Mouse (Mus musculus): ENCODE data around the gene Cdh24.
A peak's percentile ranks its signal among the peaks of the same experiment; 100 is the strongest.
"Not testable (repeated sequence)": the region's sequence is repeated elsewhere in the genome, so short reads cannot be mapped to it uniquely, and the experiment has no call there.

Cdh24 gene

DNA sequence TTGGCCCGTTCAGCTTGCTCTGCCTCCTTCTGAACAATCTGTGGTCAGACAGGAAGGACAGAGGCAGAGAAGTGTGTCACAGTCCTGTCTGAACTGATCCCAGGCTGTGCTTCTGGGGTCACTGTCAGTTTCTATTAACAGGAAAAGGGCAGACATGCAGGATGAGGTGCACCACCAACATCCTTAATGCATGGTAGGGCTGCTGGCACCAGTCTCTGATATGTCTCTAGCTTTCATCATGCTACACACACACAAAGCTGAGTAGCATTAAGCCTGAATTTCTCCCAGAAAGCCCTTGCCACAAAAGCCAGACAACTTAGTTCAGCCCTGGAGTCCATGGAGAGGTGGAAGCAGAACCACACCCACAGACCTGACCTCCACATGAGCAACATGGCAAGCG, 1.8 kb upstream of the Cdh24 start:
- DNase-seq (ENCODE audit: low spot score in 2 of 2) = no peak

DNA sequence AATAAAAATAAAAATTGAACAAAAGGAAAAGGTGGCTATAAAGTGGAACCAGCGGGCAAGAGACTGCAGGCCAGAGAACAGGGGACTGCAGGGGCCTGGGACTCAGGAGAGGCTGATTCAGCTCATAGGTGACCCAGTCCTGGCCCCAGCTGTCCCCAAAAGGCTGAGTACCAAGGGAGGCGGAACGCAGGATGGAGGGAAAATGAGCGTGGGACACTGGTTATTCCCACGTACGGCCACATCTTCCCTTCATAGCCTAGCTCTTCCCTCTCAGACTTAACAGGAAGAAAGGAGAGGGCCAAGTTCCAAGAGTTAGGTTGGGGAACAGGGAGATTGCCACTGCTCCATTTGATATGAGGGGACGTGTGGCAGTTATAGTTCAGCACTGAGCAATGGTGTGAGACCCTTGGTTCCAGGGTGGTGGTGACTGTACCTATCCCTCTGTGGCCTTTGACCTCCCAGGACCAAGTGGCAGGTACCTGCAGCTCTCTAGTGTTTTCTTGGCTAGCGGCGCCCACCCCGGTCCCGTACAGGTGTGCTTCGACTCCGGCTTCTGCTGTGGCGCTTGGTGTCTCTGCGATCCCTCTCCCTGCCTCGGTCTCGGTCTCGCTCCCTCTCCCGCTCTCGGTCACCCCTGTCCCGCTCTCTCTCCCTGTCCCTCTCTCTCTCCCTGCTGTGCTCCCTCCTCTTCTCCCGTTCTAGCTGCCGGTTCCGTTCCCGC, 1.2 kb upstream of the Cdh24 start:
- no peak for DNase-seq (ENCODE audit: low spot score in 2 of 2)

DNA sequence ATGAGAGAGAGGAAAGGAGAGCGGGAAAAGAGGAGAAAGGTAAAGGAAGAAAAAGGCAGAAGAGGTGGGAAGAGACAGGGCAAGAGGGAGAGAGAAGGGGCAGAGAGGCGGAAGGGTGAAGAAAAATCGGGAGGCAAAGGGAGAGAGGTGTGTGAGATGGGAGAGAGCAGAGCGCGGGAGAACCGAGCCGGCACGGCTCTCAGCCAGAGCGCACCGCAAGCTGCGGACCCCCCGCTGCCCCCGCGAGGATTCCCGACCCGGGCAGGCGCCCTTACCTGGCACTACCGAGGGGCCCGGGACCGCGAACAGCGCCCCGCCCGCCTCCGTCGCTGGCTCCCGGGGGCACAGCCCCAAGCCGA, 239 bp downstream of the Cdh24 start, which contains the start of gene Gm17606:
Gene Gm17606 (plus strand): TSS at position 7 of the 359 bp plus-strand sequence.
- no peak for DNase-seq (ENCODE audit: low spot score in 2 of 2)

DNA sequence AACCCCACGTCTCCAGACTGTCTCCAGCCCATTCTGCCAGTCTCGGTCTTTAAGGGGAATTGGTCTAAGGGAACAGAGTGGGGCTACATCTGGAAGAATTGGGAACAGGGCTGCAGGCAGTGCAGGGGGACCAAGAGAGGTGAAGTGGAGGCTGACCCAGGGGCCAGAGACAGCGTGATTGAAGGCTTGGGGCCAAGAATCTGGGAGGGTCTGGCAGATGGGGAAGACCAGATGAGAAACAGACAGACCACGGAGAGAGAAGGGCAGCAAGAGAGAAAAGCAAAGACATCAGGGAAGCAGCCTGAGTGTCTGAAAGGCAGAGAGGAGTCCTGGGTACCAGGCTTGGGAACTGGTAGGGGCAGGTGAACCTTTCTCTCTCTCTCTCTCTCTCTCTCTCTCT, 1.0 kb downstream of the Cdh24 start:
- DNase-seq (ENCODE audit: low spot score in 2 of 2) = no peak

DNA sequence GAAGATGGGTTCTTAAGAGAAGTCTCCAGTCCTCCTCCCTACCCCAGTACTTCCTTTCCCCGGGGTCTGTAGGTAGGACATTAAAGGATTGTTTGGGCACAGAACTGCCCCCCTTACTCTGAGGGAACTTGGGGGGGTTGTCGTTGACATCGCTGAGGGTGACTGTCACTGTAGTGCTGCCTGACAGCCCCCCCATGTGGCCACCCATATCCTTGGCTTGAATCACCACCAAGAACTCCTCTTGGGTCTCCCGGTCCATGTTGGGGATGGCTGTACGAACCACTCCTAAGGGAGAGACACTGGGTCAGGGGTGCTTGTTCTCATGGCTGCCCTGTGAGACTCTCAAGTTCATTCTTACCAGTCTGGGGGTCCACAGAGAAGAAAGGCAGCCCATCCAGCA, 3.0 kb downstream of the Cdh24 start:
- DNase-seq (ENCODE audit: low spot score in 2 of 2) = no peak

DNA sequence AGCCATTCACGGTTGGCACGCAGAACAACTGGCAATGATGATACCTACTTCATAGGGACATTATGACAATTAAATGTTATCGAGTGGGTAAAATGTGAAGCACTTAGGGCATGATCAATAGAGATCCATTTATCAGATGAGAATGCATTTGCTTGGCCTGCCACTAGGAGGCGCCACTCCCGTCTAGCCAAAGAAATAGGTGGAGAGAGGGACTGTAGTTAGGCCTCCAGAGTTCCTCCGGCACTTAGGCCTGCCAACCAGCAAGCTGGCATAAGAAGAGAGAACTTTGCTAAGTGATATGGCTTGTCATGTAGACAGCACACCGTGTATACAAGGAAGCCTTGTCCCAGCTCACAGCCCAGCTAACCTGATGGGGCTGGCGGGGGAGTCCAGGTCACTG, 4.2 kb downstream of the Cdh24 start:
- DNase-seq (ENCODE audit: low spot score in 2 of 2) = no peak

DNA sequence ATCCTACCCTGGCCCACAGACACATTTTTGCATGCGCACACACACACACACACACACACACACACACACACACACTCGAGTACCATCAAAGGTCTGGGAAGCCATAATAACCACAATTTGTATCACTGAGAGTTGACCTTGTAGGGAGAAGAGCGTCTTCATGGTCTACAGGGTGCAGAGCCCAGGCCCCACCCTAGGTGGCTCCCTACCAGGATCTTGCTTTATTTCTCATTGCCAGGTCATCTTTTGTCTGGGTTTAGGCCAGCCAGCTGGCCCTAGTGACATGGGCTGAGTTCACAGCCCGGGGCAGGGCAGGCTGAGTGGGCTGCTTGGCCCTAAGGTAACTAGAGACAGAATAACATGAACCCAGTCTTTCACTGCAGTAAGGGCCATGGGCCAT, 7.0 kb downstream of the Cdh24 start:
- DNase-seq (ENCODE audit: low spot score in 2 of 2) = no peak

DNA sequence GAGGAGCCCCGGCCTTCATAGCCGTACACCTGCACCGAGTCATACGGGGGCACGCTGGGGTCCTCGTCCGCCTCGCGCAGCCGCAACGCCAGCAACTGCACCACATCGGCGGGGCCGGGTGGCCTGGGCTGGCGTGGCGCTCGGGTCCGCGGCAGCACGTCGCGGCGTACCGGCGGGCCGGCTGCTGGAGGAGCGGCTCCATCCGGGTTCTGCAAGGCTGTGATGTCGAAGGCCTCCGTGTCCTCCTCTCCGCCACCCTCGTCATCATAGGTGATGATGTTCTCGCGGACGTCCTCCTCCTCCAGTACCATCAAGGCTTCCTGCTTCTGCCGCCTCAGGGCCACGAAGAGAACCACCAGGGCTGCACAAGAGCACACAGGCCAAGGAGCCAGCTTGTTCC, 8.9 kb downstream of the Cdh24 start:
- no peak for DNase-seq (ENCODE audit: low spot score in 2 of 2)

DNA sequence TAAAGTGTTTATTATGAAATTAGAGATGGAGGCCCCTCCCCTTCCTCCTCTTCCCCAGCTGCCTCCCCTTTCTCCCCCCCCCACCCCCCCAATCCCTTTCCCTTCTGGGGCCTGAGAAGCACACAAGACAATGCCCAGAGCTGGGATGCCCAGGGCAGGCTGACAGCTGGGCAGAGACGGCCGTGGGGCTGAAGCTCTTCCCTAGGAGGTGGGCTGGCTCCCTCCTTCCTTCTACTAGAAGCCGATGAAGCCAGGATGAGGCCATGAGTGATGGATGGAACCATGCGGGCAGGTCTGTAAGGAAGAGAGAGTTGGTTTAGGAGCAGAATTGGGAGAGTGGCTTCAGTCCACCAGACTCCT, 9.9 kb downstream of the Cdh24 start:
- DNase-seq (ENCODE audit: low spot score in 2 of 2) = no peak

DNA sequence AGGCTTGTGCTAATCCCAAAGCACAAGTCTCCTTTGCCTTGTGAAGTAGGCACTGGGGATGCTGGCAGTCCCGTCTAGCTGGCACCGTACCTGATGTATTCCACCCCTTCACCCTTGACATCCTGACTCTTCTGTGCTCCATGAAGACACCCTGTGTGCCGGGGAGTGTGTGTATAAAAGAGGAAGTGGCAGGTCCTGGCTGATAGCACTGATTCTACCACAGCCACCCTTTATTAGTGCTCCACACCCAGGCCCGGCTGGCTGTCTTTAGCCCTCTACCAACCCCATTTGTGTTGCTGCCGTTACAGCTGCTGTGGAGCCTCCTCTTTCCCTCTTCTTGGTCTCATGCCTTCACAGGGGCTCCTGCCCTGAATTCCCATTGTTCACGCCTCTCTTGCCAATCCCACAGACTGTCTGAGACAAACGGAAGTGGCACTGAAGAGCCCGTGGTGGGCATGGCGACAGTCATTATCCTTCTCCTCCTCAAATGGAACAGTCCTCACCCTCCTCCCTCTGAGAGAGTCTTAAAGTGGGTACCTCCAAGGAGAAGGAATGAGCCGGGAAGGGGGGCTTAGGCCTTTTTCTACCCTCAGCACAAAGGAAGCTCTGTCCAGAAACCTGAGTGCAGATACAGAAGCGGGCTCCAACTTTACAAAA, 10.5 kb downstream of the Cdh24 start:
- no peak for DNase-seq (ENCODE audit: low spot score in 2 of 2)

DNA sequence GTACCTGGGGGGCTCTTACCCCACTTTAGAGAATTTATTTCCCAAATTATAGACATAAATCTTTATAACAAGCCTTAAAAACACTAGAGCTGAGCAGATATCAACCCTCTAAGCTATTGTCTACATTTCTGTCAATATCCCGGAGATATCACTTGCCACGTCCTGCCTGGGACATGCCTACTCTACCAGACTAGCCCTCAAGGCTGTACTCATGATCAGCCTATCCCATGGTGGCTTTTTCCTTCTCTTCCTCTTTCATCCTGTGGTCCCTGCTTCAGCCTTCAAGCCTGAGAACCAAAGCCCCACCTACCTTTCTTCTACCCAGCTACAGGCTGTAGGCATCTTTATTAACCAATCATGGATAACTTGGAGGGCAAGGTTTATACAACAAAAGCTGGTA, 11.4 kb downstream of the Cdh24 start:
- DNase-seq (ENCODE audit: low spot score in 2 of 2) = no peak

DNA sequence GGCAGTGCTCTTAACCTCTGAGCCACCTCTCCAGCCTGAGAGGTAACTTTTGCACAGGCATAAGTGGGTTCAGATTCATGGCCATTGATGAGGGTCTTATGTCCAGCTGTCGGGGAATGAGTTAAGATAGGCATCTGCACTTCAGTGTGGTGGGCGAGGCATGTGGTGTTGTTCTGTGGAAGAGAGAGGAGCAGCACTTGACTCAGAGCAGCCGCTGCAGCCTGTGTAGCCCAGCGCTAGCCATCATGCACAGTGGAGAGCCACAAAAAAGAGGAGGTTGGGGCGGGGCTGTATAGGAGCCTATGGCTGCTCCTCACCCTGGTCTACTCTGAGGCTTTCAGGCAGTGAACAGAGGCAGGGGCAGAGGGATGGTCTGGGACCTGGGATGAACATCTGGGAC, 13.1 kb downstream of the Cdh24 start:
- DNase-seq (ENCODE audit: low spot score in 2 of 2) = no peak

DNA sequence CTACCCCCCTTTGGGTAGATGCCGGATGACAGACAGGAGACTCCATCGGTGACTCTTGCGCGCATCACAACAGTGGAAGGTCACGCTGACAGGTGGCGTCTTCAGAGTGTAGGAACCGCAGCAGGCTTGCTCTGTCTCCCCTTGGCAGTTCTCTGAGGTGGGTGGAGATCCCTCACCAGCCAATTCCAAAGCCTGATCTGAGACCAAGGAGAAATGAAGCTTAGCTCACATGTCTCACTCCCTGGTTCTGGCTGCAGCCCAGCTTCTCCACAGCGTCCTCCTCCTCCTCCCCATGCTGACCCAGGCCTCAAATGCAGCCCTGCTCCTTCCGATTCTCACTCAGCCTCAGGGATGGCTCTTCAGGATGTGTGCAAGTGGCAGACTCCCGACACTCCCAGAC, 16.2 kb downstream of the Cdh24 start:
- no peak for DNase-seq (ENCODE audit: low spot score in 2 of 2)

DNA sequence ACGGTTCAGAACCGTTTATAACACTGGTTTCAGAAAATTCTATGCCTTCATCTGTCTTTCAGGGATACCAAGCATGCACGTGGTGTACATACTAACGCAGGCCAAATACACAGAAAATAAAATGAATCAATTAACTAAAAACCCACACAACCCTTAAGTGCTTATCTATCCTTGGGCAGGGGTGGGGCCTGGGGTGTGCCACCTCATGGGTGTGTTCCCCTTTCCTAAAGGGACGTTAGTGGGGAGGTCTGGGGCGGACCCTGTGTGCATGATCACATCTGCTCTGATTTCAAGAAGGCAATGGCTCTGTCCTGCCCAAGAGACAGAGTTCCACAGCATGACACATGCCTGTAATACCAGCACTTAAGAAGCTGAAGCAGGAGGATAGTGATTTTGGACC, 17.8 kb downstream of the Cdh24 start:
- no peak for DNase-seq (ENCODE audit: low spot score in 2 of 2)

DNA sequence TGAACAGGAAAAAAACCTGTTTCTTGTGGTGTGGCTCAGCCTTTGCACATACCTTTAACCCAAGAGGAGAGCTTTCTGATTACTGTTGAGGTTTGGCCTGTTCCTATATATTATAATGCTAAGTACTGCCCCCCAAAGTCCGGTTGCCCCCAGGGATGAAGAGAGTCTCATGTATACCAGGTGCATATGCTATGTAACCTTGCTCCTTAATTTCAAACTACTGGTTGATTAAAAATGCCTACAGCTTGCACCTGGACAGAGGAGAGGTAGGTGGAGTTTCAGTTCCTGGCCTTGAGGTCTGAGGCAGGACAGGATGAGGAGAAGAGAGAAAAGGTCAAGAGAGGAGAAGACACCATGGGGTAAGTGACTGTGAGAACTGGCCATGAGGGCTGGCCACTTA, 20.0 kb downstream of the Cdh24 start, which contains the start of gene Psmb11:
Gene Psmb11 (plus strand): TSS at position 301 of the 400 bp plus-strand sequence.
- no peak for DNase-seq (ENCODE audit: low spot score in 2 of 2)

DNA sequence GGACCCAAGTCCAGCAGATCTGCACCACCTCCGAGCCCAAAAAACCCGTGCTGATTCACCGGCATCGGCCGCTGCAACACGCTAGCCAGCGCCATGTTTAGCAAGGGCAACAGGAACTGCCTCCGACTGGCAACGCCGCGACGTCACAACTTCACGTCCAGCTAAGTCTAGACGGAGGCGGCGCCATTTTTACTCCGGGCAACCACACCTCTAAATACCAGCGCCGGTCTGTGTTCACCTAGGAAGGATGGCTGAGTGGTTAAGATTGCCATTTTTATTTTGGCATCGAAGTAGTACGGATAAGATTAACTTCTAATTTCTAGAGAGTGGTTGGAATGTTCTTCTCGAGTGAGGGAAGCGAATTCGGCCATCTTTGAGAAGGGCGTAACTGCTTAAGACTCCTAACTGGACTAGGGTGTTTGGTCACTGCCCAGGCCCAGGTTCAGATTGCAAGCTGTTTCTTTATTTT, 23.2 kb downstream of the Cdh24 start, which contains the start of gene Psmb5:
Gene Psmb5 (minus strand): TSS at position 126 of the 469 bp plus-strand sequence.
- peak; percentile 82 to 87 for DNase-seq (ENCODE audit: low spot score in 2 of 2)

DNA sequence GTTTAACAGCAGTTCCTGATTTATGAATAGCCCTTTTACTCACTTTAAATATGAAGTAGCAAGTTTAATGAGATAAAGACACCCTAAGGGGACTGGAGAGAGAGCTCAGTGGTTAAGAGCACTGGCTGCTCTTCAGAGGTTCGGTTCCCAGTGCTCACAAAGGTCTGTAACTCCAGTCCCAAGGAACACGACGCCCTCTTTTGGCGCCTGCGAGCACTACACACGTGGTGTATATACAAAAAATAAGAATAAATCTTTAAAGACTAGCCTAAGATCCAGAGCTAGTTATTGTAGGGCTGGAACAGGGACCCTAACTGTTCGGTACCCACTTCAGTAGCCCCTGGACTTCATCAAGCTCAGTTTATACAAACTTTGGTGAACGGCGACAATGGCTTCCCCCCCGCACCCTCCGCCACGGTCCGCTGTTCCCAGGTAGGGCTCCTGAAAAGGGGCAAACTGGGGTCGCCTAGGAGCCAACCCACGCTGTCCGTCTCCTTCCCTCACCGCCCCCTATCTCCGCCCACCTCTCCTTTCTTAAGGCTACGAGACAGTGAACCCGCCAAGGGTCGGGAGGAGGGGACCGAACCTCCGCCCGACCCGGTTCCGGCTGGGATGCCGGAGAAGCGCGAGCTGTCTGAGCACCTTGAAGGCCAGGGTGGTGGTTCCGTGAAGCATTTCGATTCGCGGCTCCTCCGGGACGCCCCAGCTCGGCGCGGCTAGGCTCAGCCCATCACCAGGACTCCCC, 23.8 kb downstream of the Cdh24 start:
- DNase-seq (ENCODE audit: low spot score in 2 of 2) = no peak

DNA sequence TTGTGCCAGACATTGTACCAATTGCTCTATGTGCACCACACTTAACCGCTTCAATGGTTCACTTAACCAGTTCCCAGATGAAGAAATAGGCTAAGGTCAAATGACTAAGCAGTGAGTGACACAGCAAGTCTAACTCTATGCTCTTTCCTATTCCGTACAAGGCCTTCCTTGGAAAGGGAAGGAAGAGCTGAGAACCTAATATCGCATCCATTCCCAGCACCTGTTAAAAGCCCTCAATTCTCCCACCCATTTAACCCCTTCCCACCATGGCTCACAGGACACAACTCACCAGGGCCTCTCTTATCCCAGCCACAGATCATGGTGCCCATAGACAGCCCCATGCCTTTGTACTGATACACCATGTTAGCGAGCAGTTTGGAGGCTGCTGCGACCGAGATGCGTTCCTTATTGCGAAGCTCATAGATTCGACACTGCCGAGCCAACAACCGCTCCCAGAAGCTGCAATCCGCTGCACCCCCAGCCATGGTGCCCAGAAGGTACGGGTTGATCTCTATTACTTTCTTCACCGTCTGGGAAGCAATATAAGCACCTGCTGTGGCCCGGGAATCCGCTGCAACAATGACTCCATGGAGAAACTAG, 24.8 kb downstream of the Cdh24 start:
- DNase-seq (ENCODE audit: low spot score in 2 of 2) = no peak

DNA sequence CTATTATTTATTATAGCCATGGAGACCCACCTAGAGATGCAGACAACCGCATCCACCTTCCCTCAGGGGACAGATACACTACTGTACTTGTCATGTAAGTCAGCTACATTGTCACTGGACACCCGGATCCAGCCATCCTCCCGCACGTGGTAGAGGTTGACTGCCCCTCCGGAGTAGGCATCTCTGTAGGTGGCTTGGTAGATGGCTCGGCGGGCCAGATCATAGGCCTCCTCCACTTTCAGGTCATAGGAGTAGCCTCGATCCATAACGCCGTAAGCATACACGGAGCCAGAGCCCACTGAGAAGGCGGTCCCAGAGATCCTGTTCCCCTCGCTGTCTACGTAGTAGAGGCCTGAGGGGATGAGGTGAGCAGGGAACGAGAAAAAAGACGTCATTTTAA, 27.0 kb downstream of the Cdh24 start:
- not testable (repeated sequence) for DNase-seq (ENCODE audit: low spot score in 2 of 2)

DNA sequence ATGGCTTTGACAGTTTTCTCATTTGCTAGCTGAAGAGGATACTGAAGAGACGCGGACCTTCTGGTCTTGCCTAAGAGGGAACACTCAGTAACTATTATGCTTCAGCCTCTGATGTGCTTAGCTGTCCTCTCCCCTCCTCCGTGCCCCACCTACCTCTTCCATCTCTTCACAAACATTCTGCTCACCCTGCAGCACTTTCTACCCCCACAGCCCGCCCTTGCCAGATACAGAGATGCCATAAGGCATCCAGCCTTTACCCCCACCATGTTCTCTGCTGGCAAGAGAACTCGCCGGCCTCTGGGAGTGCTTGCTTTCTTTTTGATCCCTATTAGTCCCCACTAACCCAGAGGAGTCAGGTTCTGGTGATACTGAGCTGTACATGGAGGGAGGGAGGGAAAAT, 30.5 kb downstream of the Cdh24 start:
- no peak for DNase-seq (ENCODE audit: low spot score in 2 of 2)

DNA sequence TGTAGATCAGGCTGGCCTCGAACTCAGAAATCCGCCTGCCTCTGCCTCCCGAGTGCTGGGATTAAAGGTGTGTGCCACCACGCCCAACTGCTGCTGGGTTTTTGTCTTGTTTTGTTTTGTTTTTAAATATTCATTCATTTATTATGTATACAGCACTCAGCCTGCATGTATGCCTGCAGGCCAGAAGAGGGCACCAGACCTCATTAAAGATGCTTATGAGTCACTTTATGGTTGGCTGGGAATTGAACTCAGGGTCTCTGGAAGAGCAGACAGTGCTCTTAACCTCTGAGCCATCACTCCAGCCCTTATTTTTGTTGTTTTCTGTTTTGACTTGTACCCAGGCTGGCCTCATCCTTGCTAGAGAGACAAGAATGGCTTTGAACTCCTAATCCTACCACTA, 31.2 kb downstream of the Cdh24 start:
- DNase-seq (ENCODE audit: low spot score in 2 of 2) = no peak

DNA sequence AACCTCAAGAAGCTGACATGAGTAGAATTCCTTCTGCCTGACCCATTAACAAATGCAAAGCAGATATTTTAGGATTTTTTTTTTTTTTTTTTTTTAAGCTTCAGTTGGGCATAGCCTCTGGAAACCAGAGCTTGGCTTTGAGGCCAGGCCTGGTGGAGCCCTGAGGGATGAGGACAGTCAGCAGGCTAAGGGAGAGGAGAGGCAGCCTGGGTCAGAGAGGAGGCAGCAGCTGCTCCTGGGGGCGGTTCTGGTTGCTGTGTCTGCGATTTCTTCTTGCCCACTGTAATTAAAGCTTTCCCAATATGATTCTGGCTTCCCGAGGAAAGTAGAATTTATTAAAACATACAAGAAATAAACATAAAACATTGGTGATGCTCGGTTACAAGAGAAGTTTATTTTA, 31.9 kb downstream of the Cdh24 start:
- no peak for DNase-seq (ENCODE audit: low spot score in 2 of 2)

Data from frontal cortex, postnatal 25 days (tissue).